15 mouse cellular contexts compared by ENCODE assay signal in genomic region chr6:112382990-112383685, GRCm38 (mm10). TPM values are rescaled to one million over a fixed set of nuclear protein-coding genes. Genes with fewer than 3 reads are reported as not detected.
DNase-seq lines count a peak whose midpoint lies in the region; ATAC-seq and TF ChIP-seq lines count a peak whose summit lies in the region.
"Had no signal": no experiment of that assay in that cellular context is flagged by ENCODE, and none has a peak within 500 bp of the region (broad histone marks: within the 10 kb centered on the region; RNA-seq: fewer than 3 reads in every experiment).

No protein-coding gene starts in this region.

- no peak overlapping the region for H3K27ac ChIP-seq in embryonic facial prominence, embryonic 15.5 days (replicated peaks)
- no peak overlapping the region for H3K27ac ChIP-seq in limb, embryonic 15.5 days
- H3K27ac ChIP-seq: layer of hippocampus, adult 2 months; liver, embryonic 15.5 days had no signal

- no peaks in the 10 kb centered on the region for H3K27me3 ChIP-seq in embryonic facial prominence, embryonic 15.5 days
- no peaks in the 10 kb centered on the region for H3K27me3 ChIP-seq in limb, embryonic 15.5 days
- H3K27me3 ChIP-seq: liver, embryonic 15.5 days had no signal

- H3K4me2 ChIP-seq in embryonic facial prominence, embryonic 15.5 days (replicated peaks): no peak overlapping the region
- H3K4me2 ChIP-seq in limb, embryonic 15.5 days: no peak overlapping the region
- H3K4me2 ChIP-seq: liver, embryonic 15.5 days had no signal

- peak; percentile 58 for ATAC-seq in embryonic facial prominence, embryonic 15.5 days (ENCODE audit: insufficient number of reproducible peaks, low FRiP score, low TSS enrichment, low read depth)
- ATAC-seq in limb, embryonic 15.5 days (ENCODE audit: insufficient number of reproducible peaks, low FRiP score, low TSS enrichment, low read depth): 0 out of 2 replicates have a peak, but pooled peaks have one; percentile 2

- H3K36me3 ChIP-seq in embryonic facial prominence, embryonic 15.5 days: no peaks in the 10 kb centered on the region
- no peaks in the 10 kb centered on the region for H3K36me3 ChIP-seq in limb, embryonic 15.5 days
- H3K36me3 ChIP-seq: liver, embryonic 15.5 days had no signal

- peaks cover 4% of the 10 kb centered on the region; the same call in 1 of the 2 replicates for H3K4me1 ChIP-seq in embryonic facial prominence, embryonic 15.5 days
- H3K4me1 ChIP-seq in limb, embryonic 15.5 days: peaks cover 4% of the 10 kb centered on the region; the same call in 1 of the 2 replicates
- H3K4me1 ChIP-seq: liver, embryonic 15.5 days had no signal

- 71% methylated on average over 8 of the region's 8 CpGs for WGBS in embryonic facial prominence, embryonic 15.5 days
- 61% methylated on average over 8 of the region's 8 CpGs for WGBS in limb, embryonic 15.5 days

- no peak overlapping the region for H3K4me3 ChIP-seq in embryonic facial prominence, embryonic 15.5 days (replicated peaks)
- H3K4me3 ChIP-seq in limb, embryonic 15.5 days: no peak overlapping the region
- H3K4me3 ChIP-seq: layer of hippocampus, adult 2 months; liver, embryonic 15.5 days had no signal

- H3K9ac ChIP-seq in embryonic facial prominence, embryonic 15.5 days: no peak overlapping the region
- no peak overlapping the region for H3K9ac ChIP-seq in limb, embryonic 15.5 days
- H3K9ac ChIP-seq: liver, embryonic 15.5 days had no signal

- intact Hi-C loops in left cerebral cortex, postnatal 4 days (cut with DNase I): no loop called here
- intact Hi-C loops in left cerebral cortex, postnatal 10 days (cut with DNase I): no loop called here

- TF ChIP-seq POLR2A in brain, embryonic 14.5 days (IDR thresholded peaks at IDR 0.05; ENCODE audit: borderline replicate concordance, extremely low read depth, insufficient read depth, insufficient read length, poor library complexity, severe bottlenecking): no peak

- TF ChIP-seq CTCF in brain, embryonic 14.5 days (IDR thresholded peaks at IDR 0.05; ENCODE audit: borderline replicate concordance, extremely low read depth, insufficient read depth, insufficient read length): no peak

- peak; percentile 19 for DNase-seq in left cerebral cortex, postnatal 4 days
- DNase-seq in left cerebral cortex, postnatal 10 days (ENCODE audit: extremely low spot score in 1 of 2, low spot score in 2 of 2): no peak
- peak; percentile 48 for DNase-seq in brain, embryonic 14.5 days (ENCODE audit: low read depth)
- no peak for DNase-seq in yolk sac, embryonic 10.5 days (ENCODE audit: low spot score)
- no peak for DNase-seq in heart, postnatal 4 days
- DNase-seq: cerebellum, adult 8-10 months; heart, adult 18-20 months; heart, postnatal 10 days; kidney, adult 18-20 months; right cerebral cortex, postnatal 4 days; thymus, postnatal 25 days had no signal

- H3K9me3 ChIP-seq in embryonic facial prominence, embryonic 15.5 days (replicated peaks): no peaks in the 10 kb centered on the region
- no peaks in the 10 kb centered on the region for H3K9me3 ChIP-seq in limb, embryonic 15.5 days
- H3K9me3 ChIP-seq: liver, embryonic 15.5 days had no signal

RNA-seq across cellular contexts. Expression of gene Ssu2, which starts 4.7 kb away (rescaled TPM):
- total RNA-seq in left cerebral cortex, postnatal 4 days (2021): under 1 TPM; 0.34 to 0.56 TPM
- total RNA-seq in left cerebral cortex, postnatal 10 days (2021): under 1 TPM in 1 of 2 experiments, not detected in 1; 0.34 TPM
- 0.14 and 0.45 TPM in 2 replicates for polyA plus RNA-seq in brain, embryonic 14.5 days (2012; rRNA removed)
- polyA plus RNA-seq in embryonic facial prominence, embryonic 15.5 days (2015; fragmentation: Nextera tagmentation; extraction: Ambion mirVana): 1.3 and 1.8 TPM in 2 replicates
- polyA plus RNA-seq in limb, embryonic 15.5 days (2015; fragmentation: Nextera tagmentation; extraction: Ambion mirVana): 2.6 and 3.1 TPM in 2 replicates
- total RNA-seq in heart, postnatal 4 days (2021): 1 to 10 TPM; 3.9 to 4.1 TPM

Comparison
In these comparisons a context has a peak if more than half of its experiments do, and no peak if none do; other contexts are left out.
1. DNase-seq: peak in left cerebral cortex, postnatal 4 days (single experiment) and brain, embryonic 14.5 days (single experiment); none in left cerebral cortex, postnatal 10 days (0 of 2), yolk sac, embryonic 10.5 days (single experiment) and heart, postnatal 4 days (single experiment).